Mouse (Mus musculus) hematopoietic multipotent progenitor cell, adult 10-12 weeks (in vitro differentiated cells): ENCODE results near the gene Fbxo7. TPM values are rescaled to one million over a fixed set of nuclear protein-coding genes. Genes with fewer than 3 reads are reported as not detected.

ENCODE experiments used
- polyA plus RNA-seq: library from polyadenylated mRNA; stranded (reverse); fragments of >175 nt; gene quantifications from 2 replicates; pipeline ENCODE4 v1.2.3, GENCODE M21; 2012; ENCODE audit warnings: low replicate concordance

The Fbxo7 gene
- 16.0 and 20.6 TPM in 2 replicates for polyA plus RNA-seq

GRCm38 (mm10) chr10:86021749-86022473, at the start of gene Fbxo7:
Fbxo7 (plus strand) TSS chr10:86021972.

GRCm38 (mm10) chr10:86011781-86012180, 10.0 kb upstream of the Fbxo7 start, which contains the start of gene Bpifc:
Bpifc (minus strand) TSS chr10:86011895.

Other genes starting within 250 kb of the Fbxo7 start
- 10.2 and 12.5 TPM in 2 replicates for gene Pwp1, start 192.5 kb upstream of the Fbxo7 start, polyA plus RNA-seq
- gene Prdm4, start 104.8 kb upstream of the Fbxo7 start, polyA plus RNA-seq = 14.0 and 16.1 TPM in 2 replicates
- 0.07 TPM in 1 of 2 replicates, not detected in the other for gene Ascl4, start 94.3 kb upstream of the Fbxo7 start, polyA plus RNA-seq
- gene Rtcb, start 64.1 kb upstream of the Fbxo7 start, polyA plus RNA-seq = 14.2 and 50.2 TPM in 2 replicates
- gene Bpifc, start 10.1 kb upstream of the Fbxo7 start, polyA plus RNA-seq = not detected in 2 replicates